Mouse (Mus musculus): ENCODE measurements around the gene Cald1. TPM values are rescaled to one million over a fixed set of nuclear protein-coding genes. Genes with fewer than 3 reads are reported as not detected.

Gene Cald1
- polyA plus RNA-seq, 1 experiment from 2014 or later, result 366 TPM

GRCm38 (mm10) chr6:34648017-34648787, 49.9 kb downstream of the Cald1 start:
- H3K4me2 ChIP-seq (replicated peaks), result no peak overlapping the region
- H3K9me3 ChIP-seq, result no peaks in the 10 kb centered on the region
- no peaks in the 10 kb centered on the region; the same call in 1 of the 2 replicates for H3K4me1 ChIP-seq (replicated peaks)
- 63% methylated on average over 5 of the region's 5 CpGs for WGBS
- no peak overlapping the region for H3K27ac ChIP-seq
- no peaks in the 10 kb centered on the region for H3K36me3 ChIP-seq
- no peak overlapping the region for H3K4me3 ChIP-seq (replicated peaks)
- no peak for ATAC-seq
- H3K27me3 ChIP-seq (replicated peaks), result no peaks in the 10 kb centered on the region
- no peak overlapping the region for H3K9ac ChIP-seq

DNA sequence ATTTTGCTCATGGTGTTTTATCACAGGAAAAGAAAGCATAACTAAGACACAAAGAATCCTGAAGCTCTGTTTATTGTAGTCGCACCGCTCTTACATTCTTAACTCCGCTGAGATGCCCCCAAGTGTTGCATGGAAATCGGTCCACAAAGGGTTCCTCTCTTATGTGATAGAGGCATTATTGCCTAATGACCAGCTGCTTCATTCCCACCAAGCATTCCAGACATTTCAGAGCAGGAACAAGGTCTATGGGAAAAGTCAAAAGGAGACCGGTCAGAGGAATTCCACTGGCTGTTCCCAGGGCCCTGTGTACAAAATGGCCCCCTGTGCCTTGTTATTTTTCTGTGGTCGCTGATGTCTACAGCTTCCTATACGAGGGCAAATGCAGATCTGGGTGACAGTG, 53.0 kb downstream of the Cald1 start:
- H3K27ac ChIP-seq, result no peak overlapping the region
- no peak overlapping the region for H3K4me3 ChIP-seq (replicated peaks)
- H3K4me1 ChIP-seq (replicated peaks), result no peaks in the 10 kb centered on the region; the same call in 1 of the 2 replicates
- no peaks in the 10 kb centered on the region for H3K36me3 ChIP-seq
- no peak for ATAC-seq
- no peak overlapping the region for H3K4me2 ChIP-seq (replicated peaks)
- WGBS, result 67% methylated on average over 7 of the region's 7 CpGs
- no peaks in the 10 kb centered on the region for H3K27me3 ChIP-seq (replicated peaks)
- H3K9me3 ChIP-seq, result no peaks in the 10 kb centered on the region
- no peak overlapping the region for H3K9ac ChIP-seq

DNA sequence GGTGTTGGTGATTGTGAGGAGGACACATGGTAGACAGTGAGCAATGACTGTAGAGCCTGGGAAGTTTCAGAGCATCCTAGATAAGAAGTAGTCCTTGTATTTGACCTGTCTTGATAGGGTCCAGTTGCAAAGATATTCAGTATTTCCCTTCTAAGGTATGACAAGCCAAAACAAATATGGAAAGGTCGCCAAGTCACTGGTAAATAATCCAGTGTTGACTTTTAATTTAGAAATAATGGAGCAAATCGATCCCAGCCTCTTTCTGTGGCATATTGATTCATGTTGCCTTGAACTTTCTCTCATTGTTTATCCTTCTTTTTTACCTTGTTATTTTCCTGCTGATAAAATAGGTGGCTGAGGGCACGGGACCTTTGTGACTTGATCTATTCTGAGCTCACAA, 57.4 kb downstream of the Cald1 start:
- Histone ChIP-seq H3K9ac (no peak overlapping the region), H3K4me3 (replicated peaks) (no peak overlapping the region), H3K27ac (no peak overlapping the region), H3K36me3 (no peaks in the 10 kb centered on the region), H3K9me3 (no peaks in the 10 kb centered on the region), H3K27me3 (replicated peaks) (no peaks in the 10 kb centered on the region), H3K4me2 (replicated peaks) (no peak overlapping the region), H3K4me1 (replicated peaks) (peaks cover 2% of the 10 kb centered on the region; the same call in 1 of the 2 replicates)
- 60% methylated on average over 3 of the region's 3 CpGs for WGBS
- ATAC-seq, result no peak

- no peaks in the 10 kb centered on the region for H3K9me3 ChIP-seq
- WGBS, result 53% methylated on average over 5 of the region's 5 CpGs
- peaks cover 4% of the 10 kb centered on the region; the same call in 1 of the 2 replicates for H3K4me1 ChIP-seq (replicated peaks)
- ATAC-seq, result no peak
- no peak overlapping the region for H3K4me3 ChIP-seq (replicated peaks)
- no peaks in the 10 kb centered on the region for H3K36me3 ChIP-seq
- no peak overlapping the region for H3K4me2 ChIP-seq (replicated peaks)
- no peak overlapping the region for H3K9ac ChIP-seq
- no peak overlapping the region for H3K27ac ChIP-seq
- H3K27me3 ChIP-seq (replicated peaks), result no peaks in the 10 kb centered on the region
Observed at GRCm38 (mm10) chr6:34658791-34659190, 60.5 kb downstream of the Cald1 start.

DNA sequence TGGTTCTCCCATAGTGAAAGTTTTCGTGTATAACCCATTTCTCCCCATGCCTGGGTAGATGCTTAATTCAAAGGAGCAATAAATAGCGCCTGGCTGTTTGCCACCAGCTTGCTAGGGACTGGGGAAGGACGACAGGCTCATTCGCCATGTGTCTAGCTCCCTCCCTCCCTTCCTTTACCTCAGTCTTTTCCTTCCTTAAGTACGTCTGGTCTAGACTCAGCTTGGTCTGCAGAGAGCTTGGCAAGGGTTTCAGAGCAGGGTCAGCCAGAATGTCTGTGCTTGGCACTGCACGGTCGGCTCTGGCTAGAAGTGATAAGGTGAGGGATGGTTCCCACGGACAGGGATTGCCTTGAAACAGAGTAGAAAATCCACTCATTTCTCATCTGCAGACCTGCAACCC, 62.4 kb downstream of the Cald1 start:
- H3K9ac ChIP-seq, result no peak overlapping the region
- H3K27me3 ChIP-seq (replicated peaks), result no peaks in the 10 kb centered on the region
- no peaks in the 10 kb centered on the region for H3K9me3 ChIP-seq
- ATAC-seq, result no peak
- 0 out of 2 replicates have a peak overlapping the region, but pooled peaks have one; percentile 17 for H3K27ac ChIP-seq
- H3K4me1 ChIP-seq (replicated peaks), result peaks cover 4% of the 10 kb centered on the region; the same call in 1 of the 2 replicates
- H3K4me3 ChIP-seq (replicated peaks), result no peak overlapping the region
- WGBS, result 39% methylated on average over 8 of the region's 8 CpGs
- no peaks in the 10 kb centered on the region for H3K36me3 ChIP-seq
- H3K4me2 ChIP-seq (replicated peaks), result no peak overlapping the region

- Histone ChIP-seq H3K36me3 (no peaks in the 10 kb centered on the region), H3K4me2 (replicated peaks) (no peak overlapping the region), H3K27ac (no peak overlapping the region), H3K9me3 (no peaks in the 10 kb centered on the region), H3K27me3 (replicated peaks) (no peaks in the 10 kb centered on the region), H3K4me1 (replicated peaks) (peaks cover 4% of the 10 kb centered on the region; the same call in 1 of the 2 replicates), H3K4me3 (replicated peaks) (no peak overlapping the region), H3K9ac (no peak overlapping the region)
- ATAC-seq, result no peak
- WGBS, result 39% methylated on average over 6 of the region's 6 CpGs
Observed at GRCm38 (mm10) chr6:34662626-34663025, 64.3 kb downstream of the Cald1 start.

DNA sequence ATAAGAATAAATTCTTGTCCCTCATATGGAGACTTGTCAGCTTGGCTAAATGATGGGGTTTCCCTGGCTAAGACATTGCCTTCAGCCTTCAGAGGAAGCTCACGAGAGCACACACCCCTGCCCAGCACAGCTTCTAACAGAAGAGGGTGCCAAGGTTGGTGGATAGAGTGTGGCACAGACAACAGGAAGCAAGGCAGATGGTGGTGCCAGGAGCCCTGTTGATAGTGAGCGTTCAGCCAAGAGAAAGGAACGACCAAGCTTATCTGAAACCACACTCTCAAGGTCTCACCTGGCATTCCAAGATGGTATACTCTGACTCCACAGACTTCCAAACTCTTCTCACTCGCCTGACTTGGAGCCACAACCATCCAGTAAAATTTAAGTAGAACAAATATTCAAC, 66.0 kb downstream of the Cald1 start:
- Histone ChIP-seq H3K4me3 (replicated peaks) (no peak overlapping the region), H3K9ac (no peak overlapping the region), H3K27ac (no peak overlapping the region), H3K9me3 (no peaks in the 10 kb centered on the region), H3K4me1 (replicated peaks) (peaks cover 4% of the 10 kb centered on the region; the same call in 1 of the 2 replicates), H3K27me3 (replicated peaks) (no peaks in the 10 kb centered on the region), H3K4me2 (replicated peaks) (no peak overlapping the region), H3K36me3 (no peaks in the 10 kb centered on the region)
- ATAC-seq, result no peak
- WGBS, result 84% methylated on average over 4 of the region's 4 CpGs

GRCm38 (mm10) chr6:34664749-34665148, 66.4 kb downstream of the Cald1 start:
- no peak overlapping the region for H3K9ac ChIP-seq
- H3K4me2 ChIP-seq (replicated peaks), result no peak overlapping the region
- no peaks in the 10 kb centered on the region for H3K9me3 ChIP-seq
- H3K36me3 ChIP-seq, result no peaks in the 10 kb centered on the region
- no peak for ATAC-seq
- H3K27ac ChIP-seq, result no peak overlapping the region
- 60% methylated on average over 5 of the region's 5 CpGs for WGBS
- H3K4me1 ChIP-seq (replicated peaks), result peaks cover 4% of the 10 kb centered on the region; the same call in 1 of the 2 replicates
- no peak overlapping the region for H3K4me3 ChIP-seq (replicated peaks)
- no peaks in the 10 kb centered on the region for H3K27me3 ChIP-seq (replicated peaks)

- Histone ChIP-seq H3K4me3 (replicated peaks) (no peak overlapping the region), H3K9me3 (no peaks in the 10 kb centered on the region), H3K9ac (no peak overlapping the region), H3K27ac (no peak overlapping the region), H3K27me3 (replicated peaks) (no peaks in the 10 kb centered on the region), H3K4me2 (replicated peaks) (no peak overlapping the region), H3K4me1 (replicated peaks) (no peaks in the 10 kb centered on the region), H3K36me3 (no peaks in the 10 kb centered on the region; the same call in 1 of the 2 replicates)
- ATAC-seq, result no peak
- 85% methylated on average over 5 of the region's 5 CpGs for WGBS
Observed at GRCm38 (mm10) chr6:34668739-34669254, 70.5 kb downstream of the Cald1 start.

DNA sequence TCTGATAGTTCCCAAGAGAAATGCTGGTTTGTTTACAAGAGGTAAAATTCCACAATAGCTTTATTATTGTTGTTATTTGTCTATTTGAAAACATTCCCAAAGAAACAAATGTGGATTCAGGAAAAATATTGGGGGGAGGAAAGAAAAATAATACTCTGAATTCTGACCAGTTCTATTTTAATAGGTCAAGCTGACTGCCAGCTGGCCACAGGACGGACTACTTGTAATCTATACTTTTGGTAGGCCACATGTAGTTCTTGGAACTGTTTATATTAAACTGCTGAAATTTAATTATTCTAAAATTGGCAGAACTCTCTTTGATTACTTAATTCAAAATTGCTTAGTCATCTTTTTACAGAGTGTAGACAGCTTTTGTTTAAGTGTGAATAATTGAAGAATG, 73.1 kb downstream of the Cald1 start:
- Histone ChIP-seq H3K4me3 (replicated peaks) (no peak overlapping the region), H3K27ac (no peak overlapping the region), H3K4me2 (replicated peaks) (no peak overlapping the region), H3K27me3 (replicated peaks) (no peaks in the 10 kb centered on the region), H3K36me3 (no peaks in the 10 kb centered on the region; the same call in 1 of the 2 replicates), H3K4me1 (replicated peaks) (no peaks in the 10 kb centered on the region), H3K9me3 (no peaks in the 10 kb centered on the region), H3K9ac (no peak overlapping the region)
- 76% methylated on average over 1 of the region's 1 CpGs for WGBS
- no peak for ATAC-seq

GRCm38 (mm10) chr6:34674416-34674815, 76.1 kb downstream of the Cald1 start:
- Histone ChIP-seq H3K4me1 (replicated peaks) (no peaks in the 10 kb centered on the region), H3K4me3 (replicated peaks) (no peak overlapping the region), H3K9ac (no peak overlapping the region), H3K9me3 (no peaks in the 10 kb centered on the region), H3K4me2 (replicated peaks) (no peak overlapping the region), H3K36me3 (no peaks in the 10 kb centered on the region; the same call in 1 of the 2 replicates), H3K27ac (no peak overlapping the region), H3K27me3 (replicated peaks) (no peaks in the 10 kb centered on the region)
- ATAC-seq, result no peak
- WGBS, result 82% methylated on average over 7 of the region's 7 CpGs

DNA sequence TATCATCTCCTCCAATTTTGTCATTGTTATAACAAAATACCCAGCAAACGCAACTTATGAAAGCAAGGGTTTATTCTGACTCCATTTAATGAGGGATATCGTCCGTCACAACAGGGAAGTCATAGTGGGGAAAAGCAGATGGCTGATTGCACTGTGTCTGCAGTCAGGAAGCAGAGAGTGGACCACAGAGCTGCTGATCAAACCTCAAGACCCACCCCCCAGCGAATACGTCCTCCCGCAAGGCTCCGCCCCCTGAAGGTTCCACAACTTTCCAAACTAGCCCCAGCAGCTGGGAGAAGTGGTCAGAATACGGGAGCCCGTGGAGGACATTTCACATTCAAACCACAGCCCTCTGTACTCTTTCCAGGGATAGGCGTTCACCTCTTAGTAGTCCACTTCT, 76.6 kb downstream of the Cald1 start:
- Histone ChIP-seq H3K27ac (no peak overlapping the region), H3K27me3 (replicated peaks) (no peaks in the 10 kb centered on the region), H3K4me2 (replicated peaks) (no peak overlapping the region), H3K36me3 (no peaks in the 10 kb centered on the region; the same call in 1 of the 2 replicates), H3K4me1 (replicated peaks) (no peaks in the 10 kb centered on the region), H3K9me3 (no peaks in the 10 kb centered on the region), H3K4me3 (replicated peaks) (no peak overlapping the region), H3K9ac (no peak overlapping the region)
- 78% methylated on average over 10 of the region's 10 CpGs for WGBS
- no peak for ATAC-seq

DNA sequence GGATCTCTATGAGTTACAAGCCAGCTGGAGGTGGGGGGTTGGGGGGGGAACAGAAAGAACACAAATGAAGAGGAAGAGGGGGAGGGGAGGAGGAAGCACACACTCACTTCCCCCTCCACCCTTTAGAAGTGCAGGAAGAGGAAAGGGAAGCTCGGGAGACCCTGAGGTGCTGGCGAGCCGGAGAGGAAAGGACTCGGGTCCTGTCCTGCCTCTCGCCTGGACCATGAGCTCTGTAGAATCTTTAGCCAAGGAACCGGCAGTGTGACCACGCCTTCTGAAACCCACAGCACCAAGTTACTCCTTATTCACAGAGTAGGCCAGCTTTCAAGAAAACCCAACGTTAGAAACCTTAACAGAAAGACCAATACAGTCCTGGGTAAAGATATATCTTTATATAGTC, 83.8 kb downstream of the Cald1 start:
- Histone ChIP-seq H3K4me3 (replicated peaks) (no peak overlapping the region), H3K4me2 (replicated peaks) (no peak overlapping the region), H3K9me3 (no peaks in the 10 kb centered on the region), H3K4me1 (replicated peaks) (peaks cover 7% of the 10 kb centered on the region; the same call in 1 of the 2 replicates), H3K9ac (no peak overlapping the region), H3K27me3 (replicated peaks) (no peaks in the 10 kb centered on the region), H3K27ac (0 out of 2 replicates have a peak overlapping the region, but pooled peaks have one; percentile 9), H3K36me3 (no peaks in the 10 kb centered on the region)
- 51% methylated on average over 8 of the region's 8 CpGs for WGBS
- ATAC-seq, result no peak

All from intestine, embryonic 15.5 days (tissue).